Mouse (Mus musculus) kidney, postnatal 14 days (tissue): ENCODE data around the gene Gm49486.

Experiments used
- DNase-seq: peaks from one replicate; pipeline ENCODE4 v3.0.0; 2022; ENCODE audit warnings: mixed read lengths

Gm49486 gene

DNA sequence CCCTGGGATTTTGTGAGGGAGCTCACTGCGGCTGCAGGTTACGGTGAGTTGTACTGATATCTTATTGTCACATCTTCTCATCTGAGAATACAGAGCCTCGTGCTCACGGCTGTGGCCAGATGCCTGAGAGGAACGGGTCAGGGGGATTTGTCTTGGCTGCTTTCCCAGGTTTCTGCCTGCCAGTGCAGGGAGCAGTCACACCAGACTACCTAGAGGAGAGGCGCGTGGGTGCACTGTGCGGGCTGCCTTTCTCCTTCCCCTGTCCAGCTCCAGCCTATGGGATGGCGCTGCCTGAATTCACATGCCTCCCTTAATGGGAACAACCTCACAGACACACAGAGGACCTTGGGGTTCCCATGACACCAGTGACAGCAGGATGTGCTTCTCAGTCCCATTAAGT is 6.1 kb downstream of the Gm49486 start:
- no peak for DNase-seq

DNA sequence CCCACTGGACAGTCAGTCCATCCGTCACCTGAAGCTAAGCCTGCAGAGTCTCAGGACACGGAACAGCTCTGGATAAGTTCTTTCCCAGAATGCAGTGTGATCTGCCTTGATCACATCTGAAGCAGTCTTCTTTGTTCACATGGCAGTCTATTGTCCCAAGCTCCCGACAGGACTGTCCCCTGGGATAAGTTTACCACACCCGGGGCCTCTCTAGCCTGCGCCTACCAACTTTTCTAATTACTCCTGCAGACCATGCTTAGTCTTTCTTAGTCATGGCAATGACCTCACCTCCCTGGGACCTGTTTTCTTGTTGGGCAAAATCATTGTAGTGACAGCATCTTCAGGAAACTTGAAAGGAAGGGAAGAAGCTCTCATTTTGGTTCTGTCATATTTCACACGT is 8.8 kb downstream of the Gm49486 start:
- DNase-seq, result no peak

GRCm38 (mm10) chr15:79242574-79243233 is 13.5 kb downstream of the Gm49486 start:
- no peak for DNase-seq

- peak; percentile 96 for DNase-seq
Observed at GRCm38 (mm10) chr15:79243234-79244042, 14.2 kb downstream of the Gm49486 start.

DNA sequence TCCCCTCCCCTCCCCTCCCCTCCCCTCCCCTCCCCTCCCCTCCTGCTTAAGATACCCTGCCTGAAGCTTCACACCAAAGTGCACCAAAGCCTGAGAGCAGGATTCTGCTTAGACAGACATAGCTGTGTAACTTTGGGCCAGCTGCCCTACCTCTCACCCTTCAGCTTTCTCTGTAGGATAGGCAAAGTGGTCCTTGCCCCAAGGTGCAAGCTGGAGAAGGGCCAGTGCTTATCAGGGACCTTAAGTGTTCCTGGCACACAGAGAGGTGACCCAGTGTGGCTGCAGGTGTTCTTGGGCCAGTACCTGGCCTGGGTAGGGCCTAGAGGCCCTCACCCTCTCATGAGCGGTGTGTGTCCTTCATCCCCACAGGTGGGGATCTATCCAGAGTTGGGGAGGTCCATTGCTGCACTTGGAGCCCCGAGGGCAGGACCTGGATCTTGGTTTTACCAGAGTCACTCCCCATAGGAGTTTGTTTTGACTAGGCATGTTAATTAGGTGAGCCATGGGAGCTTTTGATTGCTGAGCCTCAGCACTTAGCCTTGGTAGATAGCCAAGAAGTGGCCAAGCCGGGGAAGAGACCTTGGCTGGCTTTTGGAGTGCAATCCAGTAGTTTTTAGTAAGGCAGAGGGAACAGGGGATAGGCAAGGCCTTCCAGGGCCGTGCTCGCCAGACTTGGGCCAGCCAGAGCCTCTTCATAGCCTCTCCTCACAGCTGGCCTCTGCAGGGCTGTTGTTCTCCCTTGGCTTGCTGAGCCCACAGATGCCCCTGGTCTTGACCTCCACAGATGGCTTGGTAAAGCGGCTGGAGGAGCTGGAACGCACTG is 15.1 kb downstream of the Gm49486 start:
- DNase-seq, result peak; percentile 43

DNA sequence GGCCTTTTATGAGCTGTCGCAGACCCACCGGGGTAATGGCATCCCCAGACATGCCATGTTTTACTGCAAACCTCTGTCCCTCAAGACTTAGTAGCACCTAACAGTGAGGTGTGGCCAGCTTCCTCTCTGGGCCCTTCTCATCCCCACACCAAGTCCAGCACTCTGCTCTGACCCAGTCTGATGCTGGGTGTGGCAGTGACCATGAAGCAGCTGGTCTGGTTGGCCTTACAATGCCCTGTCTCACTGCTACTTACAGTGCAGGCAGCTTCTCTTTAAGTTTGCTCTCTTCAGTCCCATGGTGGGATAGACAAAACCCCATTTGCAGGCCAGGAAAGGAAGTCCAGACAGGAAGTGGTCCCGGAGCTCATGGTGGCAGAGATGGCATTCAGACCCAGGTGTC is 16.1 kb downstream of the Gm49486 start:
- no peak for DNase-seq

DNA sequence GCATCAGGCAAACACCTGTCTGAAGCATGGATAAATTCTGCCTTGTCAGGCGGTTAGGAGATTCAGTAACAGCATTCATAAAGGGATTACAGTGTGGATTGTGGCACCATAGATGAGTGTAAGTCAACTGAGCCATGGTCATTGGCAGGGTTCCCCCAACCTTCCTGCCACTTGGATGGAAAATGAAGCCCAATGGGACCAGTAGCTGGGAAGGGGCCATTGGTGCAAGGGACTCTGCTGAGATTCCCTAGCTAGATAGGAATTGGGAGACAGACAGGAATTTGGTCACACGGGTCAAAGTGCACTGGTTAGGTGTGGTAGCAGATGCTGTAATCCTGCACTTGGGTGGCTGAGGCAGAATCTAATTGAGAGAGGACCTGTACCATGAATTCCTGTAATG is 21.0 kb downstream of the Gm49486 start:
- no peak for DNase-seq

DNA sequence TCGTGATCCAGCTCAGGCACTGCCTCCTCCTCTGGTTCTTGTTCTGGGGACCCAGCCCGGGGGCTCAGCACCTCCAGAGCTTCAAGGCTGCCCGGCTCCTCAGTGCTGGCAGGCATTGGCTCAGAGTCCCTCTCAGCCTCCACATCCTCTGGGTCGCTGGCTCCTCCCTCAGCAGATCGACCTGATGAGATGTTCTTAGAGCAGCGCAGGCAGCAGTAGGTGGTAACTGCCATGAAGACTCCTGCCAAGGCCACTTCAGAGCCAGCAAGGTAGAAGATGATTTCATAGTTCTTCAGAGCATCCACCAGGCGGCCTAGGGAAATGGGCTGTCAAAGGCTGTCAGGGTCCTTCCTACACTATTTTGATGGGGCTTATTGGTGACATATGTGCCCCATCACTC is 22.0 kb downstream of the Gm49486 start:
- no peak for DNase-seq

GRCm38 (mm10) chr15:79251781-79252491 is 22.7 kb downstream of the Gm49486 start:
- peak; percentile 28 for DNase-seq

DNA sequence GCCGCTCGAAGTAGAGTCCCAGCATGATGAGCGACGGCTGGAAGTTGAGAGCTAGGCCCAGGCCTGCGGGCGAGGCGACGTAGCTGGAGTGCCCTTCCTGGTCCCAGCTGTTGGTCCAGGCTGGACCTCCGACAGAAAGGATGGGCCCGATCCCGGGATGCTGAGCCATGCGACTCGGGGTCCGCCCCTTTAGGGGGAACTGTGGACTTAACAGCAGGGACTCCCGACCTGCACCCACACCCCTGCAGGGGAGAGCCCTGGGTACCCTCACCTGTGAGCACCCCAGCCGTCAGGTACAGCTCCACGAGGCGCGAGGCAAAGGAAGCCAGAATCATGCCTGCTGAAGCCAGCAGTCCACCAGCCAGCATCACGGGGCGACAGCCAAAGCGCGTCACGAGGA is 23.4 kb downstream of the Gm49486 start:
- DNase-seq, result no peak

GRCm38 (mm10) chr15:79254661-79255060 is 25.5 kb downstream of the Gm49486 start, which contains the start of gene Slc16a8:
TSS of gene Slc16a8 (minus strand) at chr15:79254761.
- no peak for DNase-seq

DNA sequence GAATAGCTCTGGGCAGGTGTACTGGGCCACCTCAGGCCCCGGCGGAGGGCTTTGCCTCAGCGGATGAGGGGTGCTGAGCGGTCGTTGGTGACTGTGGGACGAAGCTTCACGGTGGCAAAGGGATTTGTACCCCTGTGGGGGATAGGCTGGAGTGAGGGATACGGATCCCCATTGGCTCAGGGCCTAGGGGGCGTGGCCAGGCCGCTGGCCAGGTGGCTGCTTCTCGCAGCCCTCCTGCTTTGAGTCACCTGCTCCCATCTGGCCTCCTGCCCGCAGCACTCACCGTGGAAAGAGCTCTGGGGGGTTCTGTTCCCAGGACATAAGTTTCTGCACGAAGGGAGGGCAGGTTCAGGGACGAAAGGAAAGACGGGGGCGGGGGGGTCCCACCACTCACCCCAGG is 29.3 kb downstream of the Gm49486 start:
- DNase-seq, result peak; percentile 88

DNA sequence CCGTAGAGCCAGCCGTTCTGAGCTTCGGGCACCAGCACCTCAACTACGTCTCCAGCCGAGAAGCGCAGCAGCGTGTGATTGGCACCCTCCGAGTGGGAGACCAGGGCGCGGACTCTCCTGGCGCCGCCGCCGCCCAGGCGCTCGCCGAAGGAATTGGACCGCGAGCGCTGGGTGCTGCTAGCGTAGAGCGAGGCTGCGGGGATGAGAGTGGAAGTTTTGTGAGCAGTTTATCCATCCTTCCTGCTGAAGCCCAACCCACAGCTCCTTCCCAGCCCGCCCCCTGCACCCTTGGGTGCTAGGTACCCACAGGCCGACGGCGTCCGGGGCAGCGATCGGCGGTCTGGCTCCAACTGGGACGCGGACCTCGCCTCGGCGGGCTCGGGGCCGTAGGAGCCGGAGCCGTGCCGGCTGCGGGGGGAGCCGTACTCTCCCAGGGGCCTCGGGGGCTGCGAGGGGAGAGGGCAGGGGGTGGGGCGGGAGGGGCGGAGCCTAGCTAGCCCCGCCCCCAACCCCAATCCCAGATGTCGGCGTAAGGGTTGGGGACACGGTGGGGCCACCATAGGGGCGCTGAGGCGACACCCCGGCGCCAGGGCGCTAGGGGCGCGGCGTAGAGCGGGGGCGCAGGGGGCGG is 32.0 kb downstream of the Gm49486 start:
- DNase-seq, result peak; percentile 63

DNA sequence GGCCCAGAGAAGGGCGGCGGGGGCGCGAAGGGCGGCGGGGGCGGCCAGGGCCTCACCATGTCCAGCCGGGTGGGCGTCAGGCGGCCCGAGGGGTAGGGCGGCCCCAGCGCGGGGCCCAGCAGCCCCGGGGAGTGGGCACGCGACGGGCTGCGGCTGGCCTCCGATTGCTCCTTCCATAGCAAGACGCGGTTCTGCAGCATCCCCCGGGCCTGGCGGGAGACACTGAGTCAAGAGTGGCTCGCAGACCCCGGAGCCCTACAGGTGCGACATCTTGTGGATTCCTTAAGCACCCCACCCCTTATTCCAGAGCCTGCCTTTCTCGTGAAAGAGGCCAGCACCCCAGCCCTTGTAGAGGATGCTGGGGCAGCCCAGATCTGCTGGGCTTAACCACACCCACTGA is 32.6 kb downstream of the Gm49486 start:
- DNase-seq, result no peak

DNA sequence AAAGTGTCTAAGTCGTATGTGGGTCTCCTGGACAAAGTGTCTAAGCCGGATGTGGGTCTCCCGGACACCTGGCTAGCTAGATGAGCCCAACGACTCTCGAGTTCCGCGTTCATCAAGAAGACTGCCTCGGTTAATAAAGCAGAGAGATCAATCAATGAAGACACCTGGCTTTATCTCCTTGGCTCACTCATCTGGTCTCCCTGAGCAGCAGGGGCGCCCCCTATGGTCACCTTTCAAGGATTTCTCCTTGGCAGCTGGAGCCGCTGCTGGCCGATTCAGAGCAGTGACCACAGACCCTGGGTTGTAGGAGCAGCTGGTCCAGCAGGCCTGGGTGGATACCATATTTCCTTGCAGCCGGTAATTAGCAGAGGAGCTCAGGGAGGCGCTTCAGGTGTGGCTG is 33.2 kb downstream of the Gm49486 start:
- peak; percentile 47 for DNase-seq

DNA sequence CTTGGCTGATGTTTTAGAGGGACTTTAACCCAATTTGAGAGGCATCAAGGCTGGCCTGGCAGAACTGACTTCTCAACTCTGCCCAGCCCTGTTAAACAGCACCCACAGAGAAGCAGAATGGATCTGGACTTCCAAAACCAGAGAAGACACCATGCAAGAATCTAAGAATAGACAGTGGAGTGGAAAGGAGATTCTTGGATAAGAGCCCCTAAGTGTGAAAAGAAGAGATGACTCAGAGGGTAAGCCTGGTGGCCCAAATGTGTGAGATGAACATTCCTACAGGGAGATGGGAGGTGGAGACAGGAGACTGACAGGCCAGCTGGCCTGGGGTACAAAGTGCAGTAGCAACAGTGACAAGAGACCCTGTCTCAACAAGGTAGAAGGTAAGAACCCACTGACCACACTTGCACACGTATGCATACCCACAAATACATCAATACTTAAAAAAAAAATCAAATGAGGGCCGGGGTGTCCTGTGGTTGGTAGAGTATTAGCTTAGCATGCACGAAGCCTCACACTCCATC is 33.7 kb downstream of the Gm49486 start:
- DNase-seq, result no peak

DNA sequence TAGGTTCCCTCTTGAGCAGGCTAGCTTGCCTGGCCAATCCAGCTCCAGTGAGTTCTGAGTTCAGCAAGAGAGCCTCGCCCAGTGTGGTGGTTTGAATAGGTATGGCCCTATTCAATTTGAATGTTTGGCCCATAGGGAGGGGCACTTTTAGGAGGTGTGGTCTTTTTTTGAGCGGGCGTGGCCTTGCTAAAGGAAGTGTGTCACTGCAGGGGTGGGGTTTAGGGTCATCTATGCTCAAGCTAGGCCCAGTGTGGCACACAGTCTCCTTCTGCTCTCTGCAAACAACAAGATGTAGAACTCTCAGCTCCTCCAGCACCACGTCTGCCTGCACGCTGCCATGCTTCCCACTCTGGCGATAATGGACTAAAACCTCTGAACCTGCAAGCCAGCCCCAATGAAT is 34.5 kb downstream of the Gm49486 start:
- DNase-seq, result no peak

DNA sequence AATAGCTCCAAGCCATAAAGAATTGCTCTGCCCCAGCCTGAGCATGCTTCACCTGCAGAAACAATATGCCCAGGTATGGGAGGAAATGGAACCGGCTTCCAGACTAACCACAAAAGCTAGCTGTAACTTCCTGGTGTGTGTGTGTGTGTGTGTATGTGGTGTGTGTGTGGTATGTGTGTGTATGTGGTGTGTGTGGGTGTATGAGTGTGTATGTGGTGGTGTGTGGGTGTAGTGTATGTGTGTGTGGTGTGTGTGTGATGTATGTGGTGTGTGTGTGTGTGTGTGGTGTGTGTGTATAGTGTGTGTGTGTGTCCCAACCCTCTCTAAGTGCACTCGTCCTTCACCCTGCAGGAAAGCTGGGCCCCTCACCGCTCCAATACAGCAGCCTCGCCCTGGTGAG is 36.2 kb downstream of the Gm49486 start:
- DNase-seq, result no peak

GRCm38 (mm10) chr15:79268521-79268920 is 39.3 kb downstream of the Gm49486 start:
- DNase-seq, result no peak

DNA sequence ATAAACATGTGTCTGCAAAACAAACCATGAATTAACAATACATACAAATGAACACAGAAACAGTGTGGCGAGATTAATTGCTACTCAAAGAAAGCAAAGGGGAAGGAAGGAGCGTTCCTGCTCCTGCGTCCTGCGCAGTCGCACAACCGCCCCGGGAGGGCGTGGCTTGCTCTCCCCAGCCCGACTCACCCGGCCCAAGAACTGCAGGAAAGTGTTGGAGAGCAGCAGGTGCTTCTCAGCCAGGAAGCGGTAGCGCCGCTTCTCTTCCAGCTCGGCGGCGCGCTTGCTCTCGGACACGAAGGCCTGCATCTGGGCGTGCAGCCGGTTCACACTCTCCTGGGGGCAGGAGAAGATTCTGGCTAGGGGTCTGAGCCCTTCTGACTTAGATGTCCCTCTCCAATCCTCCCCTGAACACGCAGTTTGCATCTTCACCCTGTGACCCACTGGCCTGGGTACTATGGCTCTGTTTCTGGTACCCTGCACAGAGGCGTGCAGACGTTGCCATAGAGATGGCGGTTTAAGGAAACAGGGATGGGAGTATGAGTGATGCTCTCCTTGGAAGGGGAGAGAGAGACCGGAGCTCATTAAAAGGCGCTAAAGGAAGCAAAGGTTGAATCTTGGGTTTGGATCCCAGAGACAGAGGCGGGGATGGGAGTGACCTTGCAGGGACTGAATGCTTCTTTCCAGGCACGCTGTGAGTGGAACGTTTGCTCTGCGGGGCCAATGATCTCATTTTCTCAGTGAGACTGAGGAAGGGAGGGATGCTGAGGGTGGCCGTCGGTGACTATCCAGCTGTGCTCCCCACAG is 41.3 kb downstream of the Gm49486 start:
- DNase-seq, result peak; percentile 76

GRCm38 (mm10) chr15:79271124-79271746 is 42.0 kb downstream of the Gm49486 start:
- no peak for DNase-seq
